Mouse (Mus musculus) neural tube, embryonic 12.5 days (tissue): ENCODE results near the gene Lzts3. TPM values are rescaled to one million over a fixed set of nuclear protein-coding genes. Genes with fewer than 3 reads are reported as not detected.

Experiments used
- ATAC-seq: fragments of 200-750 bp; cut with Nextera tagmentation; 2 replicates; pipeline ENCODE4 v1.8.0; 2017; ENCODE audit warnings: low read depth, mild to moderate bottlenecking, moderate TSS enrichment, moderate library complexity; ENCODE audit not compliant: low FRiP score
- H3K27ac ChIP-seq: fragments of 300-500 bp; sonication (generic); 2 replicates; pipeline ENCODE4 v1.5.1; 2016
- H3K27me3 ChIP-seq: fragments of 300-500 bp; sonication (generic); replicated peaks from 2 replicates; pipeline ENCODE4 v1.6.1; 2016; ENCODE audit warnings: mild to moderate bottlenecking
- H3K36me3 ChIP-seq: fragments of 300-500 bp; sonication (generic); 2 replicates; pipeline ENCODE4 v1.6.1; 2016; ENCODE audit warnings: mild to moderate bottlenecking
- H3K4me1 ChIP-seq: fragments of 300-500 bp; sonication (generic); 2 replicates; pipeline ENCODE4 v1.6.1; 2016
- H3K4me2 ChIP-seq: fragments of 300-500 bp; sonication (generic); replicated peaks from 2 replicates; pipeline ENCODE4 v1.6.1; 2016; ENCODE audit warnings: mild to moderate bottlenecking
- H3K4me3 ChIP-seq: fragments of 300-500 bp; sonication (generic); 2 replicates; pipeline ENCODE4 v1.5.1; 2016
- H3K9ac ChIP-seq: fragments of 300-500 bp; sonication (generic); 2 replicates; pipeline ENCODE4 v1.6.1; 2016; ENCODE audit warnings: mild to moderate bottlenecking
- H3K9me3 ChIP-seq: fragments of 300-500 bp; sonication (generic); 2 replicates; pipeline ENCODE4 v1.6.1; 2016; ENCODE audit warnings: mild to moderate bottlenecking
- WGBS: fragments of 180-500 bp; shearing (Covaris S2); methylation state at CpG from one replicate; pipeline ENCODE4 v1.1.7; 2016; 5-methylcytosine and 5-hydroxymethylcytosine counted together
- polyA plus RNA-seq: library from polyadenylated mRNA; unstranded; fragments of >200 nt; fragmentation: Nextera tagmentation; extraction: Ambion mirVana; gene quantifications from 2 replicates; pipeline ENCODE4 v1.2.1, GENCODE M21; 2016

Gene Lzts3
- polyA plus RNA-seq, 1 experiment from 2014 or later, result 8.2 TPM

- peaks cover 50% of the 10 kb centered on the region for H3K36me3 ChIP-seq
- no peak overlapping the region for H3K4me3 ChIP-seq
These were observed 51.6 kb downstream of the Lzts3 start for GRCm38 (mm10) chr2:130591016-130591415.

GRCm38 (mm10) chr2:130589761-130590160 lies 52.8 kb downstream of the Lzts3 start:
- H3K4me3 ChIP-seq, result no peak overlapping the region
- H3K4me2 ChIP-seq, result no peak overlapping the region
- ATAC-seq, result no peak
- no peaks in the 10 kb centered on the region for H3K9me3 ChIP-seq
- no peak overlapping the region for H3K27ac ChIP-seq
- no peaks in the 10 kb centered on the region for H3K4me1 ChIP-seq
- WGBS, result 94% methylated on average over 2 of the region's 2 CpGs
- no peaks in the 10 kb centered on the region for H3K27me3 ChIP-seq
- peaks cover 38% of the 10 kb centered on the region for H3K36me3 ChIP-seq
- no peak overlapping the region for H3K9ac ChIP-seq

More at GRCm38 (mm10) chr2:130591016-130591415, 51.6 kb downstream of the Lzts3 start:
- 92% methylated on average over 2 of the region's 2 CpGs for WGBS
- no peaks in the 10 kb centered on the region for H3K4me1 ChIP-seq
- H3K9ac ChIP-seq, result no peak overlapping the region
- ATAC-seq, result no peak
- no peak overlapping the region for H3K27ac ChIP-seq
- no peaks in the 10 kb centered on the region for H3K27me3 ChIP-seq
- H3K9me3 ChIP-seq, result no peaks in the 10 kb centered on the region
- H3K4me2 ChIP-seq, result no peak overlapping the region

DNA sequence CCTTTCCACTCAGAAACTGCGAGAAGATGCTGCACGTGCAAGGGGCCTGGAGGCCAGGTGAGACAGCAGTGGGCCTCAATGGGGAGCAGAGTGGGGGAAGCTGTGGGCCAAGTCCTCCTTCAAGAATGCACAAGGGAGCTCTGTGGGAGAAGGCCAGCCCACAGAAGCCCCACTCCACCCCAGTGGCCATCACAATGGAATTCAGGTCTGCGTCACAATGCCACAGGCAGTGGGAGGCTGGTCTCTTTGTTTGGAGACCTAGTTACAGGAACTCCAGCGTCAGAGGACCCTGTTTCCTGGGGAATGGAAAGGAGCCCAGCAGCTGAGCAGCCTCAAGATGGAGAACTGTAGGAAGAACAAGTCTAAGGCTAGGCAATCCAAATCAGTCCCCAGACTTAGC lies 53.4 kb downstream of the Lzts3 start:
- peaks cover 34% of the 10 kb centered on the region for H3K36me3 ChIP-seq
- H3K4me1 ChIP-seq, result no peaks in the 10 kb centered on the region
- H3K4me3 ChIP-seq, result no peak overlapping the region
- WGBS, result 72% methylated on average over 4 of the region's 4 CpGs
- no peak overlapping the region for H3K9ac ChIP-seq
- H3K27me3 ChIP-seq, result peaks cover under 1% of the 10 kb centered on the region; the same call in 1 of the 2 replicates
- H3K4me2 ChIP-seq, result no peak overlapping the region
- H3K27ac ChIP-seq, result no peak overlapping the region
- no peaks in the 10 kb centered on the region for H3K9me3 ChIP-seq
- ATAC-seq, result no peak

GRCm38 (mm10) chr2:130588373-130588772 lies 54.2 kb downstream of the Lzts3 start:
- H3K27ac ChIP-seq, result no peak overlapping the region
- no peaks in the 10 kb centered on the region for H3K9me3 ChIP-seq
- 79% methylated on average over 2 of the region's 2 CpGs for WGBS
- H3K4me2 ChIP-seq, result no peak overlapping the region
- ATAC-seq, result no peak
- H3K36me3 ChIP-seq, result peaks cover 29% of the 10 kb centered on the region
- no peaks in the 10 kb centered on the region for H3K4me1 ChIP-seq
- H3K9ac ChIP-seq, result no peak overlapping the region
- H3K4me3 ChIP-seq, result no peak overlapping the region
- peaks cover 8% of the 10 kb centered on the region; the same call in 1 of the 2 replicates for H3K27me3 ChIP-seq

GRCm38 (mm10) chr2:130586016-130586415 lies 56.6 kb downstream of the Lzts3 start:
- no peak for ATAC-seq
- 83% methylated on average over 6 of the region's 6 CpGs for WGBS
- no peak overlapping the region for H3K4me2 ChIP-seq
- peaks cover 11% of the 10 kb centered on the region for H3K36me3 ChIP-seq
- 0 out of 2 replicates have a peak, but pooled peaks cover 2% of the 10 kb centered on the region for H3K4me1 ChIP-seq
- H3K9me3 ChIP-seq, result no peaks in the 10 kb centered on the region
- H3K4me3 ChIP-seq, result no peak overlapping the region
- peaks cover 30% of the 10 kb centered on the region for H3K27me3 ChIP-seq
- no peak overlapping the region for H3K27ac ChIP-seq
- no peak overlapping the region for H3K9ac ChIP-seq

DNA sequence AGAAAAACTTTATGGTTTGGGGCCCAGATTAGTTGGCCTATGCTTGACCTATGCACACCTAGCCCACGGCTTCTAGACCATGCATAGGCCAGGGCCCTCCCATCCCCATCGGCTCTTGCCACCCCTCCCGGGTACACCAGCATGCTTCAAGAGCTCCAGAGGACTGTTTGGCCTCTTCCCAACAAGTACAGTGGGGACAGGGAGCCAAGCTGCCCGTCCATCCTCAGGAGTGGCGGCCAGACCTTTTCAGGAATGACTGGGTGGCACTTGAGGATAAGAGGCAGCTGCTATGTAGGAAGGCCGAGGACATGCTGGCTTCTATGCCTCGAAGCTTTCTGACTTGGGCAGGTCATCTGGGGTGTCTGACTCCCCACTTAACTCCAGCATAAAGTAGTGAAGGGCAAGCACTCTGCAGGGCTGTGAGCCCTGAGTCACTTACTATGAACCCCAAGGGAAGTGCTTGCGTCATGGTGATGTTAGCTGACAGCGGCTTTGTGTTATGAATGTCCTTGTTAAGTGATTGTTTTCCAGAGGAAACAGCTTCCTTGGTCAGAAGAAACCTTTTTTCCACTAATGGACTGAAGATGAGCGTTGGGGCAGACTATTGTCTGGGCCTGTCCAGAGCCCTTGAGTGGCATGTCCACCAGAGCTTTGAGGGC lies 58.6 kb downstream of the Lzts3 start:
- 80% methylated on average over 10 of the region's 10 CpGs for WGBS

More for the DNA sequence above, 58.6 kb downstream of the Lzts3 start:
- H3K36me3 ChIP-seq, result no peaks in the 10 kb centered on the region
- no peak overlapping the region for H3K4me2 ChIP-seq
- no peak overlapping the region for H3K9ac ChIP-seq
- H3K27ac ChIP-seq, result no peak overlapping the region
- ATAC-seq, result no peak
- no peaks in the 10 kb centered on the region for H3K9me3 ChIP-seq
- peaks cover 9% of the 10 kb centered on the region for H3K4me1 ChIP-seq
- H3K27me3 ChIP-seq, result peaks cover 49% of the 10 kb centered on the region
- no peak overlapping the region for H3K4me3 ChIP-seq

Other genes starting within 250 kb of the Lzts3 start
- gene Cpxm1, start 245.2 kb downstream of the Lzts3 start, polyA plus RNA-seq, result 32.2 and 34.3 TPM in 2 replicates
- 0.10 and 0.13 TPM in 2 replicates for gene Gm28372, start 237.6 kb downstream of the Lzts3 start, polyA plus RNA-seq
- 0.29 TPM in 1 of 2 replicates, not detected in the other for gene 1700020A23Rik, start 237.5 kb downstream of the Lzts3 start, polyA plus RNA-seq
- not detected in 2 replicates for gene Tmem239, start 236.3 kb downstream of the Lzts3 start, polyA plus RNA-seq
- 104 and 120 TPM in 2 replicates for gene Vps16, start 218.5 kb downstream of the Lzts3 start, polyA plus RNA-seq
- 11.8 TPM in 2 replicates for gene Pced1a, start 218.1 kb downstream of the Lzts3 start, polyA plus RNA-seq
- 114 and 124 TPM in 2 replicates for gene Ptpra, start 192.5 kb downstream of the Lzts3 start, polyA plus RNA-seq
- 77.7 and 80.8 TPM in 2 replicates for gene Mrps26, start 79.1 kb downstream of the Lzts3 start, polyA plus RNA-seq
- not detected in 2 replicates for gene Oxt, start 66.6 kb downstream of the Lzts3 start, polyA plus RNA-seq
- not detected in 2 replicates for gene Avp, start 60.2 kb downstream of the Lzts3 start, polyA plus RNA-seq
- gene Fastkd5, start 12.8 kb downstream of the Lzts3 start, polyA plus RNA-seq, result 15.1 and 17.2 TPM in 2 replicates
- 13.1 and 14.4 TPM in 2 replicates for gene Ubox5, start 12.8 kb downstream of the Lzts3 start, polyA plus RNA-seq
- gene Ddrgk1, start 21.9 kb upstream of the Lzts3 start, polyA plus RNA-seq, result 57.4 and 58.4 TPM in 2 replicates
- gene Itpa, start 24.8 kb upstream of the Lzts3 start, polyA plus RNA-seq, result 138 and 142 TPM in 2 replicates
- gene Slc4a11, start 54.7 kb upstream of the Lzts3 start, polyA plus RNA-seq, result 0.11 and 0.20 TPM in 2 replicates